Mouse (Mus musculus): ENCODE results near the gene Nr1h2.

- TF ChIP-seq POLR2A (IDR thresholded peaks at IDR 0.05; ENCODE audit: low read depth, low read length) (no peak), CTCF (IDR thresholded peaks at IDR 0.05; ENCODE audit: extremely low read depth, insufficient read length, insufficient replicate concordance, low read depth, low read length) (no peak)
These were observed 41.4 kb upstream of the Nr1h2 start for GRCm38 (mm10) chr7:44595131-44595561.

Data from small intestine, adult 2 months (tissue).